Mouse (Mus musculus): ENCODE results near the gene 4931414P19Rik.
A peak's percentile ranks its signal among the peaks of the same experiment; 100 is the strongest.

4931414P19Rik gene

GRCm38 (mm10) chr14:54605752-54606321 is at the start of gene 4931414P19Rik:
TSS of gene 4931414P19Rik (minus strand) at chr14:54605993.
- DNase-seq (ENCODE audit: low spot score): peak; percentile 96

- DNase-seq (ENCODE audit: low spot score): peak; percentile 84
Measured at GRCm38 (mm10) chr14:54653496-54653895, 47.7 kb upstream of the 4931414P19Rik start.

DNA sequence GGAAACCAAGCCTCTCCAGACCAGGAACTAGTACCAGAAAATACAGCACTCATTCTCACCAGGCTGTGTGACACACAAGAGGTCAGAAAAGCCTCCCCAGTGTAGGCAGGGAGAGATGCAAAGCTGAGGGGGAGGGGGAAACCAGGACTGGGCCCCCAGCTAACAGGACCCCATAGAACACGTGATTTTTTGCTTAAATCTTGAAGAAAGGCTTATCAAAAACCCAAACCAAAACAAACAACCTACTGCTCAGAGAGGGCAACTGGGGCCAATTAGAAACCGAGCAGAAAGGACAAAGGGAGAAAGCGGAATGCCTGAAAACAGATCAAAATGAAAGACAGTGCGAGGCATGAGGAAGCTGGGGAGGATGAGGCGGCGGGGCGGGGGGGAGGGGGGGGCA is 47.0 kb upstream of the 4931414P19Rik start:
- no peak for DNase-seq (ENCODE audit: low spot score)

- DNase-seq (ENCODE audit: low spot score): no peak
Measured at GRCm38 (mm10) chr14:54651556-54651955, 45.8 kb upstream of the 4931414P19Rik start.

- DNase-seq (ENCODE audit: low spot score): peak; percentile 91
Measured at GRCm38 (mm10) chr14:54650621-54651454, 45.0 kb upstream of the 4931414P19Rik start.

DNA sequence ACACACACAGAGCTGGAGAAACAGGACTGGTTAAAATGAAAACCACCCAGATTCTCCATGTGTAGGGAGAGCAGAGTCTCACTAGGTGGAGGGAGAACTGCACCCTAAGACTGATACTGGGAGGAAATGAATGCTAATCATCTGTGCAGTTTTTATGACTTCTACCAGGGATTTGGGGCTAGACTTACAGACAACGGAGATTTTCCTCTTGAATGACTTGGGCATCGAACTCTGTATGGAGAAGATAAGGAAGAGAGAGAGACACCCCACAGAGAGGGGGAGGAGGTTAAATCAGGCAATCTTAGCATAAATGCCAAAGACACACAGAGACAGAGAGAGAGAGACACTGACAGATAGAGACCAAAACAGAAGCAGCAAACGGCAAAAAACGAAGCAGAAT is 42.1 kb upstream of the 4931414P19Rik start:
- no peak for DNase-seq (ENCODE audit: low spot score)

- no peak for DNase-seq (ENCODE audit: low spot score)
Measured at GRCm38 (mm10) chr14:54646898-54647636, 41.3 kb upstream of the 4931414P19Rik start.

GRCm38 (mm10) chr14:54646455-54646854 is 40.7 kb upstream of the 4931414P19Rik start:
- peak; percentile 54 for DNase-seq (ENCODE audit: low spot score)

DNA sequence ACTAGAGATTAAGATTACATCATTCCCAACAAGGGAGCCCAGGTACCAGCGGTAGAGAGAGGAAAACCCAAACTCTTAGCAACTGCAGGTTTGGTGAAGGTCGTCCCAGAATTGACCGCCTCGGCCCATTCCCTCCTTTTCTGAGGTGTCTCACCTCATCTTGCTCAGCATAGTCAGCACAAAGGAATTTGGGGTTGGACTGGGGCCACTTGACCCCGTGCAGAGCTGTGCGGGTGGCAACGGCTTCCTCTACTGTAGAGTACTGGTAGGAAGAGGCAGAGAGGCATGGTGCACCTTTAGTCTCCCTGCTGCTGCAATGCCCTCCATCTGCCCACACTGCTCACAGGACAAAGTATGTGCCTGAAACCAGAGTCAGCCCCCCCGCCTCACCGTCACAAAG is 38.5 kb upstream of the 4931414P19Rik start:
- no peak for DNase-seq (ENCODE audit: low spot score)

DNA sequence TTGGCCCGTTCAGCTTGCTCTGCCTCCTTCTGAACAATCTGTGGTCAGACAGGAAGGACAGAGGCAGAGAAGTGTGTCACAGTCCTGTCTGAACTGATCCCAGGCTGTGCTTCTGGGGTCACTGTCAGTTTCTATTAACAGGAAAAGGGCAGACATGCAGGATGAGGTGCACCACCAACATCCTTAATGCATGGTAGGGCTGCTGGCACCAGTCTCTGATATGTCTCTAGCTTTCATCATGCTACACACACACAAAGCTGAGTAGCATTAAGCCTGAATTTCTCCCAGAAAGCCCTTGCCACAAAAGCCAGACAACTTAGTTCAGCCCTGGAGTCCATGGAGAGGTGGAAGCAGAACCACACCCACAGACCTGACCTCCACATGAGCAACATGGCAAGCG is 37.2 kb upstream of the 4931414P19Rik start:
- no peak for DNase-seq (ENCODE audit: low spot score)

GRCm38 (mm10) chr14:54642224-54642944 is 36.6 kb upstream of the 4931414P19Rik start:
- DNase-seq (ENCODE audit: low spot score): peak; percentile 50

GRCm38 (mm10) chr14:54641305-54641969 is 35.6 kb upstream of the 4931414P19Rik start, which contains the start of gene Cdh24:
TSS of gene Cdh24 (minus strand) at chr14:54641364.
- peak; percentile 94 for DNase-seq (ENCODE audit: low spot score)

GRCm38 (mm10) chr14:54640946-54641304 is 35.1 kb upstream of the 4931414P19Rik start, which contains the start of gene Gm17606:
TSS of gene Gm17606 (plus strand) at chr14:54640952.
- no peak for DNase-seq (ENCODE audit: low spot score)

DNA sequence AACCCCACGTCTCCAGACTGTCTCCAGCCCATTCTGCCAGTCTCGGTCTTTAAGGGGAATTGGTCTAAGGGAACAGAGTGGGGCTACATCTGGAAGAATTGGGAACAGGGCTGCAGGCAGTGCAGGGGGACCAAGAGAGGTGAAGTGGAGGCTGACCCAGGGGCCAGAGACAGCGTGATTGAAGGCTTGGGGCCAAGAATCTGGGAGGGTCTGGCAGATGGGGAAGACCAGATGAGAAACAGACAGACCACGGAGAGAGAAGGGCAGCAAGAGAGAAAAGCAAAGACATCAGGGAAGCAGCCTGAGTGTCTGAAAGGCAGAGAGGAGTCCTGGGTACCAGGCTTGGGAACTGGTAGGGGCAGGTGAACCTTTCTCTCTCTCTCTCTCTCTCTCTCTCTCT is 34.3 kb upstream of the 4931414P19Rik start:
- no peak for DNase-seq (ENCODE audit: low spot score)

- DNase-seq (ENCODE audit: low spot score): no peak
Measured at GRCm38 (mm10) chr14:54638210-54638609, 32.4 kb upstream of the 4931414P19Rik start.

DNA sequence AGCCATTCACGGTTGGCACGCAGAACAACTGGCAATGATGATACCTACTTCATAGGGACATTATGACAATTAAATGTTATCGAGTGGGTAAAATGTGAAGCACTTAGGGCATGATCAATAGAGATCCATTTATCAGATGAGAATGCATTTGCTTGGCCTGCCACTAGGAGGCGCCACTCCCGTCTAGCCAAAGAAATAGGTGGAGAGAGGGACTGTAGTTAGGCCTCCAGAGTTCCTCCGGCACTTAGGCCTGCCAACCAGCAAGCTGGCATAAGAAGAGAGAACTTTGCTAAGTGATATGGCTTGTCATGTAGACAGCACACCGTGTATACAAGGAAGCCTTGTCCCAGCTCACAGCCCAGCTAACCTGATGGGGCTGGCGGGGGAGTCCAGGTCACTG is 31.2 kb upstream of the 4931414P19Rik start:
- peak; percentile 73 for DNase-seq (ENCODE audit: low spot score)

DNA sequence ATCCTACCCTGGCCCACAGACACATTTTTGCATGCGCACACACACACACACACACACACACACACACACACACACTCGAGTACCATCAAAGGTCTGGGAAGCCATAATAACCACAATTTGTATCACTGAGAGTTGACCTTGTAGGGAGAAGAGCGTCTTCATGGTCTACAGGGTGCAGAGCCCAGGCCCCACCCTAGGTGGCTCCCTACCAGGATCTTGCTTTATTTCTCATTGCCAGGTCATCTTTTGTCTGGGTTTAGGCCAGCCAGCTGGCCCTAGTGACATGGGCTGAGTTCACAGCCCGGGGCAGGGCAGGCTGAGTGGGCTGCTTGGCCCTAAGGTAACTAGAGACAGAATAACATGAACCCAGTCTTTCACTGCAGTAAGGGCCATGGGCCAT is 28.4 kb upstream of the 4931414P19Rik start:
- no peak for DNase-seq (ENCODE audit: low spot score)

- DNase-seq (ENCODE audit: low spot score): no peak
Measured at GRCm38 (mm10) chr14:54632252-54632651, 26.5 kb upstream of the 4931414P19Rik start.

GRCm38 (mm10) chr14:54631240-54631599 is 25.4 kb upstream of the 4931414P19Rik start:
- no peak for DNase-seq (ENCODE audit: low spot score)

- no peak for DNase-seq (ENCODE audit: low spot score)
Measured at GRCm38 (mm10) chr14:54630583-54631239, 24.9 kb upstream of the 4931414P19Rik start.

- DNase-seq (ENCODE audit: low spot score): no peak
Measured at GRCm38 (mm10) chr14:54629797-54630196, 24.0 kb upstream of the 4931414P19Rik start.
